Mouse (Mus musculus): ENCODE results near the gene Stk38.
"Not testable (repeated sequence)": the region's sequence is repeated elsewhere in the genome, so short reads cannot be mapped to it uniquely, and the experiment has no call there.

GRCm38 (mm10) chr17:29041632-29042031 lies 33.8 kb upstream of the Stk38 start:
- not testable (repeated sequence) for TF ChIP-seq GATA1 (IDR thresholded peaks at IDR 0.05; ENCODE audit: borderline replicate concordance, low read length); FLI1 (IDR thresholded peaks at IDR 0.05; ENCODE audit: low read length)

Measured in megakaryocyte, embryonic 14.5 days (primary cell).